Mouse (Mus musculus) megakaryocyte, embryonic 14.5 days (primary cell): Measurements from ENCODE around the gene Baiap3.

ENCODE experiments used
- FLI1 ChIP-seq: IDR thresholded peaks from 2 replicates; pipeline ENCODE4 v1.6.1; 2012; ENCODE audit warnings: low read length, inconsistent platforms, mixed read lengths
- GATA1 ChIP-seq: IDR thresholded peaks from 3 replicates; pipeline ENCODE4 v1.6.1; 2012; ENCODE audit warnings: mixed read lengths, low read length, inconsistent platforms, borderline replicate concordance

GRCm38 (mm10) chr17:25293495-25293894 is 37.3 kb upstream of the Baiap3 start:
- no peak for TF ChIP-seq GATA1
- TF ChIP-seq FLI1 = no peak
